Mouse (Mus musculus): ENCODE measurements at regions not wholly inside any gene's neighbourhood (a gene's known extent, or its start where the extent isn't known, plus 50 kb on each side); places are given as distances from the start of the nearest gene placed in this dataset.

DNA sequence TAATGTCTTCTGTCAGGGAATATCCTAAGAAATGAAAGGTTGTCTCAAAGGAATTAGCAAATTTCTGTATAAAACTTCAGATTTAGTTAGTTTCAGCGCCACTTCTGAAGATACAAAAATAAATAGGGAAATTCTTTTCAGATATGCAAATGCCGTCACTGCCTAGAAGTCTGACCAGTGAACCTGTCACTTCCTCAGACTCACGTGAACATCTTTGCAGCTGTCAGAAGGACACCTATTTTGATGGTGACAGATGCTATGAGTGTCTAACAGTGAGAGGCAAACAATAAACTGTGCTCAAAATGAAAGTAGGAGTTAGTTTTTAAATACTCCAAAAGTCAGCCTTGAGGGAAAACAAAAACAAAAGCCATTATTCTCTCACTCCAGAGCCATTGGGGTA, 57.5 kb upstream of the Igf1r start:
- 84% methylated on average over 3 of the region's 3 CpGs for WGBS

DNA sequence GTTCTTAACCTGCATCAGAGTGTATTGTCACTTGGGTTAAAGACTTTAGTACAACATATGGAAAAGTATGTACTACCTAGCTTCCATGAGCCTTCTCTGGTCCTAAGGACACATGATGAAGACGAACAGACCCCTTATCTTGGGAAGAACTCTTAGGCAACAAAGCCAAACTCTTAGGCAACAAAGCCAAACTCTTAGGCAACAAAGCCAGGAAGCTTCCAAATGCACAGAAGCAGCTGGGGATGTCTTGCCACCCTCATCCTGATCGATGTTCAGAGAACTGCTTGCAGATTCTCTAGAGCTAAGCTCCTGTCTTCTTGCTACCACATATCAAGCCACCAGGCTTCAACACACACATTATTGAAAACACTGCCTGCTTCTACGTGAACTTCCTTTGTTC, 59.7 kb upstream of the Igf1r start:
- Histone ChIP-seq H3K9ac (replicated peaks; ENCODE audit: low read length) (no peak overlapping the region), H3K27me3 (ENCODE audit: control insufficient read depth, insufficient read depth, low read length) (no peaks in the 10 kb centered on the region), H3K4me1 (ENCODE audit: control insufficient read depth, insufficient read depth, low read length) (no peaks in the 10 kb centered on the region), H3K27ac (replicated peaks; ENCODE audit: low read depth, low read length) (no peak overlapping the region), H3K4me2 (ENCODE audit: low read depth, low read length) (no peak overlapping the region), H3K9me3 (replicated peaks; ENCODE audit: control insufficient read depth, low read length) (no peaks in the 10 kb centered on the region), H3K4me3 (ENCODE audit: low read depth, low read length) (no peak overlapping the region), H3K36me3 (replicated peaks; ENCODE audit: control insufficient read depth, insufficient read depth, low read depth, low read length) (no peaks in the 10 kb centered on the region)
- DNase-seq (ENCODE audit: low spot score) = no peak
- WGBS = 73% methylated on average over 3 of the region's 3 CpGs
- no peak for ATAC-seq (replicated peaks; ENCODE audit: insufficient number of reproducible peaks, low FRiP score, low TSS enrichment, low read depth)

More for the DNA sequence above, 57.5 kb upstream of the Igf1r start:
- no peak overlapping the region for H3K9ac ChIP-seq (replicated peaks; ENCODE audit: low read length)
- ATAC-seq (replicated peaks; ENCODE audit: insufficient number of reproducible peaks, low FRiP score, low TSS enrichment, low read depth) (no peak), DNase-seq (ENCODE audit: low spot score) (no peak)
- H3K4me3 ChIP-seq (ENCODE audit: low read depth, low read length) = no peak overlapping the region
- no peak overlapping the region for H3K4me2 ChIP-seq (ENCODE audit: low read depth, low read length)
- no peaks in the 10 kb centered on the region for H3K4me1 ChIP-seq (ENCODE audit: control insufficient read depth, insufficient read depth, low read length)
- H3K9me3 ChIP-seq (replicated peaks; ENCODE audit: control insufficient read depth, low read length) = no peaks in the 10 kb centered on the region
- H3K27me3 ChIP-seq (ENCODE audit: control insufficient read depth, insufficient read depth, low read length) = no peaks in the 10 kb centered on the region
- H3K27ac ChIP-seq (replicated peaks; ENCODE audit: low read depth, low read length) = no peak overlapping the region
- H3K36me3 ChIP-seq (replicated peaks; ENCODE audit: control insufficient read depth, insufficient read depth, low read depth, low read length) = no peaks in the 10 kb centered on the region

DNA sequence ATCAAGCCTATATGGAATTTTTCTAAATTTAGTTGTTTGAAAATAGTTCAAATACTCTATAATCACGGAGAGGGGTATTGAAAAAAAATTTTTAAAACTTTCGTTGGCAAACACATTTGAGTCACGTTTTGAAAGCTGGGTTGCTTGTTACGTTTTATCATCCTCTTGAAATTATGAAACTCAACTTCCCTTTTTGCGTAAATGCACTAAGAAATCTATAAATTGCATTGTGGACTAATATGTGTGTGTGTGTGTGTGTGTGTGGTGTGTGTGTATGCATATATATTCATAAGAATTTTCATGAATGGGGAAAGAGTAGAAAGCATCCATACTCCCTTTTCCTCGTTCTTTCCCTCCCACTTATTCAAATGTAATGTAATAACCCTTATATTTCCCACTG, 69.6 kb upstream of the Igf1r start:
- no peaks in the 10 kb centered on the region for H3K36me3 ChIP-seq (replicated peaks; ENCODE audit: control insufficient read depth, insufficient read depth, low read depth, low read length)
- no peak overlapping the region for H3K27ac ChIP-seq (replicated peaks; ENCODE audit: low read depth, low read length)
- no peaks in the 10 kb centered on the region for H3K27me3 ChIP-seq (ENCODE audit: control insufficient read depth, insufficient read depth, low read length)
- H3K9me3 ChIP-seq (replicated peaks; ENCODE audit: control insufficient read depth, low read length) = no peaks in the 10 kb centered on the region
- no peak overlapping the region for H3K4me3 ChIP-seq (ENCODE audit: low read depth, low read length)
- no peak overlapping the region for H3K4me2 ChIP-seq (ENCODE audit: low read depth, low read length)
- DNase-seq (ENCODE audit: low spot score) (no peak), ATAC-seq (replicated peaks; ENCODE audit: insufficient number of reproducible peaks, low FRiP score, low TSS enrichment, low read depth) (no peak)
- 89% methylated on average over 6 of the region's 6 CpGs for WGBS
- H3K4me1 ChIP-seq (ENCODE audit: control insufficient read depth, insufficient read depth, low read length) = no peaks in the 10 kb centered on the region
- no peak overlapping the region for H3K9ac ChIP-seq (replicated peaks; ENCODE audit: low read length)

DNA sequence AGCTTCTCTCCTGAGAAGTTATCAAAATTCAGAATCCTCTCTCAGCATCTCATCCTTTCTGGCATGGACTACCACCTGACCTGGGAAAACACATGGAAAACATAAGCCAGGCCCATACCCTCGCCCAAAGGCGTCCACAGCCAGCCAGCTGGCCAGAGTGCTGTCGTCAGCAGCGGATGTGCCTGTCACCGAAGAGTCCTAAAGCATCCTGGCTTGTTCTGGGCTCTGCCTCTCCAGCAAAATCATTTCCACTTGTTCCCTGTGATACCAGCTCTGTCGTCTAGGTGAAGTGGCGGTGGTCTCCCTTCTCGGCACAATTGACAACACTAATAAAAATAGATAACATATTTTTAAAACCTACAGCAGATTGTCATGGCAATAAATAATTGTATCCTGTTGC, 70.0 kb upstream of the Igf1r start:
- Histone ChIP-seq H3K9me3 (replicated peaks; ENCODE audit: control insufficient read depth, low read length) (no peaks in the 10 kb centered on the region), H3K4me3 (ENCODE audit: low read depth, low read length) (no peak overlapping the region), H3K9ac (replicated peaks; ENCODE audit: low read length) (no peak overlapping the region), H3K4me1 (ENCODE audit: control insufficient read depth, insufficient read depth, low read length) (no peaks in the 10 kb centered on the region), H3K27ac (replicated peaks; ENCODE audit: low read depth, low read length) (no peak overlapping the region), H3K36me3 (replicated peaks; ENCODE audit: control insufficient read depth, insufficient read depth, low read depth, low read length) (no peaks in the 10 kb centered on the region), H3K4me2 (ENCODE audit: low read depth, low read length) (no peak overlapping the region), H3K27me3 (ENCODE audit: control insufficient read depth, insufficient read depth, low read length) (no peaks in the 10 kb centered on the region)
- DNase-seq (ENCODE audit: low spot score) = no peak
- WGBS = 74% methylated on average over 8 of the region's 8 CpGs
- ATAC-seq (replicated peaks; ENCODE audit: insufficient number of reproducible peaks, low FRiP score, low TSS enrichment, low read depth) = no peak

DNA sequence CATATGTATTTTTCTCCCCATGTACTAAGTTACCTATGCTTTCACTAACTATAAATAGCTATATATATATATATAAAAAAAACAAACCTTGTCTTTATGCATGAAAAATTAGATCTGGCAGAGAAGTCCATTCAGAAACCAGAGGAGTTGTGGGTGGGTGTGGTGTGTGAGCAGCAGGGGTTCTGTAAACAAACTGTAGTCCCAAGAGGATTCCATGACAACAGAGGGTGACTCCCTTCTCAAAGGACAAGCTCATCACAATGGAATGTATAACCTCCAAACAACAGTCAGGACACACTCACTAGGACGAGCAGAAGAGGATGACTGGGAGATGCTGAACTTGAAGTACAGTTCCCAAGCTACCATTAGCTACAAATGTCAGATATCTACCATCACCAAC, 74.4 kb upstream of the Igf1r start:
- 72% methylated on average over 1 of the region's 1 CpGs for WGBS
- ATAC-seq (replicated peaks; ENCODE audit: insufficient number of reproducible peaks, low FRiP score, low TSS enrichment, low read depth) = no peak

DNA sequence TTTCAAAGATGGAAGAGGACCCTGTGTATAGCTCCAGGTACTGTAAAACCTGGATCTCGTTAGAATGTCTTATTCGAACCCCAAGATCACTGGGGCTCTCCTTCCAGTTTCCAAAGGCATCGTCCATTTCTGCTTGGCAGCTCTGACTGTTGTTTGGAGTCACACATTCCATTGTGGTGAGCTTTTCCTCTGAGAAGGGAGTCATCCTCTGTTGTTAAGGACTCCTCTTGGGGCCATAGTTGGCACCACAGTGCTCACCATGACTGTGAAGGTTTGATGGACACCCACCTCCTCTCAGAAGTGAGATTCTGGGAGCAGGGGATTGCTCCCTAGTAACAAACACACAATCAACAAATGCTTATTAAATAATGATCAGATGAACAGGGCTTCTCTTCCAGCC, 75.0 kb upstream of the Igf1r start:
- no peak for DNase-seq (ENCODE audit: low spot score)
- Histone ChIP-seq H3K9me3 (replicated peaks; ENCODE audit: control insufficient read depth, low read length) (no peaks in the 10 kb centered on the region), H3K27me3 (ENCODE audit: control insufficient read depth, insufficient read depth, low read length) (no peaks in the 10 kb centered on the region), H3K4me2 (ENCODE audit: low read depth, low read length) (no peak overlapping the region), H3K4me1 (ENCODE audit: control insufficient read depth, insufficient read depth, low read length) (no peaks in the 10 kb centered on the region), H3K9ac (replicated peaks; ENCODE audit: low read length) (no peak overlapping the region), H3K4me3 (ENCODE audit: low read depth, low read length) (no peak overlapping the region), H3K27ac (replicated peaks; ENCODE audit: low read depth, low read length) (no peak overlapping the region), H3K36me3 (replicated peaks; ENCODE audit: control insufficient read depth, insufficient read depth, low read depth, low read length) (no peaks in the 10 kb centered on the region)
- WGBS = 82% methylated on average over 3 of the region's 3 CpGs
- ATAC-seq (replicated peaks; ENCODE audit: insufficient number of reproducible peaks, low FRiP score, low TSS enrichment, low read depth) = no peak

More for the DNA sequence above, 74.4 kb upstream of the Igf1r start:
- H3K4me2 ChIP-seq (ENCODE audit: low read depth, low read length) = no peak overlapping the region
- no peaks in the 10 kb centered on the region for H3K4me1 ChIP-seq (ENCODE audit: control insufficient read depth, insufficient read depth, low read length)
- H3K27ac ChIP-seq (replicated peaks; ENCODE audit: low read depth, low read length) = no peak overlapping the region
- no peak overlapping the region for H3K9ac ChIP-seq (replicated peaks; ENCODE audit: low read length)
- no peaks in the 10 kb centered on the region for H3K27me3 ChIP-seq (ENCODE audit: control insufficient read depth, insufficient read depth, low read length)
- DNase-seq (ENCODE audit: low spot score) = no peak
- H3K36me3 ChIP-seq (replicated peaks; ENCODE audit: control insufficient read depth, insufficient read depth, low read depth, low read length) = no peaks in the 10 kb centered on the region
- H3K9me3 ChIP-seq (replicated peaks; ENCODE audit: control insufficient read depth, low read length) = no peaks in the 10 kb centered on the region
- no peak overlapping the region for H3K4me3 ChIP-seq (ENCODE audit: low read depth, low read length)

DNA sequence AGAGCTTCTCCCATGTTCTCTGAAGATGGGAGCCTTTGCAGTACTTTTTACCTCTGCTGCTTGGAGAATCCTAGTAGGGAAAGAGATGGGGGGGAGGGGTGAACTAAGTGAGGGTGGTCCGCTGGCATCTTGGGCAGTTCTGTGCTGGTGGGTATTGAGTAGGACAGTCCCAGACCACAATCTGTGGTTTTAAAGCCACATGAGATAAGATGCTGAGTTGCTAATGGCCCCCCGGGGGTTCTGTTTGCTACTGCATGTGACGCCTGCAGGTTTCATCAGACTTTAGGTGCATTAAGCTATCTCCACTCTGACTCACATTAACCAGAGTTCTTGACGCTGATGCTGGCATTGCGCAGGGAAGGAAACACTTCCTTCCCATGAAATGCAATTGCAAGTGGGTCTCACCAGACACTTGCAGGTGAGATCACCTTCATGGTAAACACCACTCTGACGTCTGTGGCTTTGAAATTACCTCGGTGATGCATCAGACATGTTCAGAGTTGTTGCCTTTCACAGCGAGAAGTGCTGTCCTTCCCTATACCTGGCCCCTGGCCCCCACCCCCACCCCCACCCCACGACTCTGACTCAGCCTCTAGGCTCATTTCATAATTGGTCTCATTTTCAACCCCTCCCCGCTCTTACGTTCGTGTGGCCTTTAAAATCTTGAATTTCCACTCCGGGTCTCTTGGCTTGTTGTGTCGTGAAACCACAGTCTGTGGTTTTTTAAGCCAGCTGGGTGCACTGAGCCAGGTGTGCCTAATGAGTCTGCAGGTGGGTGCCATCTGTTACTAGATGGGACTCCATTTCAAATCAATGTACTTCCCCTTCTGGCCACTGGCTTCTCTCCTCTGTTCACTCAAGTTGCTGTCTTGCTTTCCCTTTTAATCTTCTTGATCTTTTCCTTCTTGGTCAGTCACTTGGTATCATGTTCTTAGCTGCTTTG, 94.8 kb upstream of the Synm start:
- Histone ChIP-seq H3K27me3 (ENCODE audit: control insufficient read depth, insufficient read depth, low read length) (no peaks in the 10 kb centered on the region), H3K4me2 (ENCODE audit: low read depth, low read length) (no peak overlapping the region), H3K9me3 (replicated peaks; ENCODE audit: control insufficient read depth, low read length) (no peaks in the 10 kb centered on the region), H3K27ac (replicated peaks; ENCODE audit: low read depth, low read length) (no peak overlapping the region), H3K4me1 (ENCODE audit: control insufficient read depth, insufficient read depth, low read length) (no peaks in the 10 kb centered on the region), H3K36me3 (replicated peaks; ENCODE audit: control insufficient read depth, insufficient read depth, low read depth, low read length) (no peaks in the 10 kb centered on the region), H3K4me3 (ENCODE audit: low read depth, low read length) (no peak overlapping the region), H3K9ac (replicated peaks; ENCODE audit: low read length) (no peak overlapping the region)
- ATAC-seq (replicated peaks; ENCODE audit: insufficient number of reproducible peaks, low FRiP score, low TSS enrichment, low read depth) (no peak), DNase-seq (ENCODE audit: low spot score) (no peak)
- 63% methylated on average over 14 of the region's 14 CpGs for WGBS

DNA sequence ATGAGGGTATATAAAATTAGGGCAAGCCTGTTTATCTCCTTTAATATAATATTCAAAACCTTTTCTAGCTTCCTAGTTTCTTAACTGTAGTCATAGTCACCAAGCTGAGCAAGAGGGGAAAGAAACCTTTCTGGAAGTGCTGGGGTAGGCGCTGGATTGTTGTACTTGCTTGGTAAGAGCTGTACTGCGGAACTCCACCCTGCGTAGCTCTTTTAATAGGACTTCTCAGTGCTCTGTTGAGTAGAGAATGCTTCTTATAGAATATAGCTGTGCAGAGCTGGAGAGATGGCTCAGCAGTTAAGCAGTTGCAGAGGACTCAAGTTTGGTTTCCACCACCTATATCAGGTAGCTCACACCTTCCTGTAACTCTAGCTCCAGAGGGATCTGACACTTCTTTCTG, 93.3 kb upstream of the Synm start:
- H3K4me3 ChIP-seq (ENCODE audit: low read depth, low read length) = no peak overlapping the region
- H3K9ac ChIP-seq (replicated peaks; ENCODE audit: low read length) = no peak overlapping the region
- no peaks in the 10 kb centered on the region for H3K36me3 ChIP-seq (replicated peaks; ENCODE audit: control insufficient read depth, insufficient read depth, low read depth, low read length)
- WGBS = 90% methylated on average over 3 of the region's 3 CpGs
- ATAC-seq (replicated peaks; ENCODE audit: insufficient number of reproducible peaks, low FRiP score, low TSS enrichment, low read depth) = no peak
- H3K4me2 ChIP-seq (ENCODE audit: low read depth, low read length) = no peak overlapping the region
- H3K4me1 ChIP-seq (ENCODE audit: control insufficient read depth, insufficient read depth, low read length) = no peaks in the 10 kb centered on the region
- no peaks in the 10 kb centered on the region for H3K9me3 ChIP-seq (replicated peaks; ENCODE audit: control insufficient read depth, low read length)
- H3K27ac ChIP-seq (replicated peaks; ENCODE audit: low read depth, low read length) = no peak overlapping the region
- no peak for DNase-seq (ENCODE audit: low spot score)
- H3K27me3 ChIP-seq (ENCODE audit: control insufficient read depth, insufficient read depth, low read length) = no peaks in the 10 kb centered on the region

Measured in embryonic facial prominence, embryonic 11.5 days (tissue).